Mouse (Mus musculus) midbrain, embryonic 15.5 days (tissue): ENCODE results near the gene Rnf111. TPM values are rescaled to one million over a fixed set of nuclear protein-coding genes. Genes with fewer than 3 reads are reported as not detected.
"Not testable (repeated sequence)": the region's sequence is repeated elsewhere in the genome, so short reads cannot be mapped to it uniquely, and the experiment has no call there.

Experiments used
- ATAC-seq: fragments of 200-750 bp; cut with Nextera tagmentation; replicated peaks from 2 replicates; pipeline ENCODE4 v1.8.0; 2017; ENCODE audit warnings: moderate TSS enrichment
- H3K27ac ChIP-seq: fragments of 300-500 bp; sonication (generic); 2 replicates; pipeline ENCODE4 v1.5.1; 2015; ENCODE audit warnings: mild to moderate bottlenecking, inconsistent platforms
- H3K27me3 ChIP-seq: fragments of 300-500 bp; sonication (generic); replicated peaks from 2 replicates; pipeline ENCODE4 v1.6.1; 2015; ENCODE audit warnings: inconsistent platforms
- H3K36me3 ChIP-seq: fragments of 300-500 bp; sonication (generic); replicated peaks from 2 replicates; pipeline ENCODE4 v1.6.1; 2015; ENCODE audit warnings: inconsistent platforms
- H3K4me1 ChIP-seq: fragments of 300-500 bp; sonication (generic); 2 replicates; pipeline ENCODE4 v1.6.1; 2015; ENCODE audit warnings: inconsistent platforms
- H3K4me2 ChIP-seq: fragments of 300-500 bp; sonication (generic); 2 replicates; pipeline ENCODE4 v1.6.1; 2015; ENCODE audit warnings: inconsistent platforms, mild to moderate bottlenecking, moderate library complexity
- H3K4me3 ChIP-seq: fragments of 300-500 bp; sonication (generic); 2 replicates; pipeline ENCODE4 v1.5.1; 2015; ENCODE audit warnings: mild to moderate bottlenecking, inconsistent platforms
- H3K9ac ChIP-seq: fragments of 300-500 bp; sonication (generic); 2 replicates; pipeline ENCODE4 v1.6.1; 2015; ENCODE audit warnings: mild to moderate bottlenecking, inconsistent platforms
- H3K9me3 ChIP-seq: fragments of 300-500 bp; sonication (generic); 2 replicates; pipeline ENCODE4 v1.6.1; 2016; ENCODE audit warnings: inconsistent platforms
- WGBS: fragments of 180-500 bp; shearing (Covaris S2); methylation state at CpG from one replicate; pipeline ENCODE4 v1.1.7; 2015; ENCODE audit warnings: mixed read lengths; 5-methylcytosine and 5-hydroxymethylcytosine counted together
- polyA plus RNA-seq: library from polyadenylated mRNA; unstranded; fragments of >200 nt; fragmentation: Nextera tagmentation; extraction: Ambion mirVana; gene quantifications from 2 replicates; pipeline ENCODE4 v1.2.1, GENCODE M21; 2015

The Rnf111 gene
- 36.9 and 38.3 TPM in 2 replicates for polyA plus RNA-seq

DNA sequence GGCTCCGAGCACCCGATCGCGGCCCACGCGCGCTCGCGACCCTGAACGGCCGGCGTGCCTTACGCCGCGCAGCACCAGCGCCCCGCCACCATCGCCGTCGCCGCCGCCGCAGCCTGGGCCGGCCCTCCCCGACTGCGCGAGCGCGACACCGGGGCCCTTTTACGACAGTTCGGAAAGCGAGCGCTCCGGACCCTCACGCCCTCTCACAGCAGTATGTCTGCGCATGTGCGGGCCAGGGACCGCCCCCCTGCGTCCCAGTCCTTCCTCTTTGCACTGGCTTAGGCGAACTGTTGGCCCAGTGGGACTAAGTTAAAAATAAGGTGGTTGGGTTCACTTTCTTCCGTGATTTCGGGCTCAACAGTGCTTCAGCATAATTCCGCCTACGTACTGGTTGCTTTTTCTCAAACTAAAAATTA lies at the start of gene Rnf111:
Rnf111 (minus strand) TSS at position 100 of the 416 bp plus-strand sequence.
- H3K4me2 ChIP-seq, result peak within 1 kb of the TSS; percentile 58
- H3K9ac ChIP-seq, result peak within 1 kb of the TSS; percentile 98
- no peaks in the 10 kb centered on the region for H3K9me3 ChIP-seq
- peak; percentile 97 for ATAC-seq
- H3K4me3 ChIP-seq, result peak within 1 kb of the TSS; percentile 99
- H3K36me3 ChIP-seq, result no peaks in the 10 kb centered on the region
- H3K4me1 ChIP-seq, result peaks cover 18% of the 10 kb centered on the region
- H3K27me3 ChIP-seq, result no peaks in the 10 kb centered on the region
- H3K27ac ChIP-seq, result peak within 1 kb of the TSS; percentile 99
- WGBS, result 1% methylated on average over 18 of the region's 45 CpGs

DNA sequence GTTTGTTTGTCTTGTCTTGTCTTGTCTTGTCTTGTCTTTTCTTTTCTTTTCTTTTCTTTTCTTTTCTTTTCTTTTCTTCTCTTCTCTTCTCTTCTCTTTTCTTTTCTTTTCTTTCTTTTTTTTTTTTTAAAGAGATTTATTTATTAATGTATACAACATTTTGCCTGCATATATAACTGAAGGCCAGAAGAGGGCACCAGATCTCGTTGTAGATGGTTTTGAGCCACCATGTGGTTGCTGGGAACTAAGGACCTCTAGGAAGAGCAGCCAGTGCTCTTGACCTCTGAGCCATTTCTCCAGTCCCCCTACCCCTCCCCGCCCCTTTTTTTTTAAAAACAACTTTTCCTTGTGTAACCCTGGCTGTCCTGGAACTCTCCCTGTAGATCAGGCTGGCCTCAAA lies 48.7 kb upstream of the Rnf111 start:
- not testable (repeated sequence) for H3K27ac ChIP-seq, H3K9me3 ChIP-seq, ATAC-seq, H3K4me3 ChIP-seq, H3K27me3 ChIP-seq, H3K4me2 ChIP-seq, H3K9ac ChIP-seq, H3K4me1 ChIP-seq
- 100% methylated on average over 2 of the region's 2 CpGs for WGBS
- peaks cover 15% of the 10 kb centered on the region for H3K36me3 ChIP-seq

DNA sequence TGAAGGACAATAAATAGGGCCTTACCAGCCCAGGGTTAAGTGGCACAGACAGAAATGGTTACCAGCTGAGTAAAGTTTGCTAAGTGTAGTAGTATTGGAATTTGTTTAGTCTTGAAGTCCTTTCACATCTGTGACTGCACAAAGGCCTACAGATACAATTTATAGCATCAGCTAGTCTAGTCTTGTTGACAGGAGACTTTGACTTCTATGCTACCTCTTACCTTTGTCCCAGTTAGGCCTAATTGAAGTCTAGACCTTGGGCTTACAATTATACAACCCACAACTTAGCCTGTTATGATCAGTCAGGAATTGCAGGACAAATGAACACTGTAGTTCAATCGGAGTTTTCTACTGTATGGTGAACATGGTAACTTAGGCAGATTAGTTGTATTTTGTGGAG lies 48.0 kb upstream of the Rnf111 start:
- WGBS, result 90% methylated on average over 1 of the region's 1 CpGs

DNA sequence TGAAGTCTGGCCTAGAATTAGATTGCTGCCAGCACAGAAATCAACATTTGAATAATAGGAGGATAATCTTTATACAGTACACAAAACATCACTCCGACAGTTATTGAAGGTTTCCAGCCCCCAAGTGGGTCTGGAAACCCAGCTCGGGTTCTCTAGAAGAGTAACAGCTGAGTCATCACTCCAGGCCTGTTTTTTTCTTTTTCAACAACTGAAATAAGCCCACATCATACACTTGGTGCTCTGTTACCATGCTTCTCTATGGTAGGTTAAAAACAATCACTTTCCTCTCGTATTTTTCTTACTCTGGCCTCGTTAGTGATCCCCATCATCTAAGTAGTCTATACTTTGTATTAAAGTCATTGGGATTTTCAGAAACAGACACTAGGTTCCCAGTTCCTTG lies 44.8 kb upstream of the Rnf111 start:
- no peak overlapping the region for H3K9ac ChIP-seq
- no peak overlapping the region for H3K27ac ChIP-seq
- peaks cover 12% of the 10 kb centered on the region for H3K36me3 ChIP-seq
- no peak for ATAC-seq
- no peak overlapping the region for H3K4me2 ChIP-seq
- H3K27me3 ChIP-seq, result no peaks in the 10 kb centered on the region
- no peak overlapping the region for H3K4me3 ChIP-seq
- no peaks in the 10 kb centered on the region for H3K9me3 ChIP-seq
- peaks cover 26% of the 10 kb centered on the region for H3K4me1 ChIP-seq
- WGBS, result 83% methylated on average over 4 of the region's 4 CpGs

More for the DNA sequence above, 48.0 kb upstream of the Rnf111 start:
- ATAC-seq, result no peak
- Histone ChIP-seq H3K27me3 (no peaks in the 10 kb centered on the region), H3K27ac (no peak overlapping the region), H3K9me3 (no peaks in the 10 kb centered on the region), H3K9ac (no peak overlapping the region), H3K4me3 (no peak overlapping the region), H3K36me3 (peaks cover 15% of the 10 kb centered on the region), H3K4me2 (no peak overlapping the region), H3K4me1 (peaks cover 13% of the 10 kb centered on the region; the same call in 1 of the 2 replicates)

DNA sequence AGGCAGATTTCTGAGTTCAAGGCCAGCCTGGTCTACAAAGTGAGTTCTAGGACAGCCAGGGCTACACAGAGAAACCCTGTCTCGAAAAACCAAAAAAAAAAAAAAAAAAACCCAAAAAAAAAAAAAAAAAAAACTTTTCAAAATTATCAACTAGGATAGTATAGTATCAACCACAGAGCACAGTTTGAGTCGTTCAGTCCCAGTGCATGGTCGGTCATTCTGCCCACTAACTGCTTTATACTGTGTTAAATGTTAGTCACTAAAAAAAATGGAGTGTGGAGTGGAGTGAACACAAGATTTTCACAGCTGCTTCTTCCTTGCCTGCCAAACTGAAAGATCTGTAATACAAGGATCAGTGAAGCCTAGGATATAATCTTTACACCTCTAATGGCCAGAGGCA lies 43.1 kb upstream of the Rnf111 start:
- H3K9me3 ChIP-seq, H3K27me3 ChIP-seq, ATAC-seq, H3K4me2 ChIP-seq, H3K9ac ChIP-seq, H3K4me3 ChIP-seq, H3K36me3 ChIP-seq, H3K27ac ChIP-seq: not testable (repeated sequence)
- peaks cover 30% of the 10 kb centered on the region for H3K4me1 ChIP-seq
- 88% methylated on average over 3 of the region's 3 CpGs for WGBS

DNA sequence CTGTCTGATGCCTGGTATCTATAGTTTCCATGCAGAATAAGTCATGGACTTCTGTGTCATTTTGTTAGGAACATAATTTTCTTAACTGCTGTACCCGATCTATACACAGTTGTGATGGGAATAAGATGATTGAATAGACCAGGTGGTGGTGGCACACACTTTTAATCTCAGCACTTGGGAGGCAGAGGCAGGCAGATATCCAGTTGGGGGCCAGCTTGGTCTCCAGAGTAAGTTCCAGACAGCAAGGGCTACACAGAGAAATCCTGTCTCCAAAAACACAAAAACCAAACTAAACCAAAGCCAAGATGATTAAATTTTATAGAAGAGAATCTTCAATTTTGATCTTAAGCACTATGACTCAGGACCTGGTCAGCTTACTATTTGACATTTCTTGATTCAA lies 41.3 kb upstream of the Rnf111 start:
- peaks cover 33% of the 10 kb centered on the region for H3K4me1 ChIP-seq
- WGBS, result 81% methylated on average over 1 of the region's 1 CpGs
- H3K27ac ChIP-seq, result no peak overlapping the region
- H3K4me2 ChIP-seq, result no peak overlapping the region
- H3K4me3 ChIP-seq, result no peak overlapping the region
- ATAC-seq, result no peak
- no peak overlapping the region for H3K9ac ChIP-seq
- H3K9me3 ChIP-seq, result no peaks in the 10 kb centered on the region
- no peaks in the 10 kb centered on the region for H3K27me3 ChIP-seq
- H3K36me3 ChIP-seq, result peaks cover 5% of the 10 kb centered on the region; the same call in 1 of the 2 replicates

DNA sequence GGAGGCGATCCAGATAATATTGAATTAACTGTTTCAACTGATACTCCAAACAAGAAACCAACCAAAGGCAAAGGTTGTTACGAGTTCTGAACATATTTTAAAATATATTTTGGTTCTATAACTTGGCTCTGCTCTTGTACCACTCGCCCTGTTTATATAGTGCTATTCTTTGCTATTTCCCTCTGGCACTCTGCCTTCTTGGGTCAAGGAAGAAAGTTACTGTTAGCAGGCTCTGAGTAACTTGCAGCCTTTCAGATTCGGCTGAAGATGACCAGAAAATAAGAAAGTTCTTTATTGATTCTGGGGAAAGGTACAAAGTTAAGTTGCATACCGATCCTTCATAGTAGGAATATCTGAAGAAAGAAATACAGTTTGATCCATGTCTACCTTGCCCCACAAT lies 40.5 kb upstream of the Rnf111 start:
- H3K4me3 ChIP-seq, result peak overlapping the region; percentile 90
- no peaks in the 10 kb centered on the region for H3K9me3 ChIP-seq
- H3K27me3 ChIP-seq, result no peaks in the 10 kb centered on the region
- ATAC-seq, result no peak
- H3K9ac ChIP-seq, result no peak overlapping the region
- peak overlapping the region; percentile 68 for H3K4me2 ChIP-seq
- H3K36me3 ChIP-seq, result peaks cover 5% of the 10 kb centered on the region; the same call in 1 of the 2 replicates
- H3K27ac ChIP-seq, result no peak overlapping the region
- H3K4me1 ChIP-seq, result peaks cover 33% of the 10 kb centered on the region
- 70% methylated on average over 5 of the region's 5 CpGs for WGBS

DNA sequence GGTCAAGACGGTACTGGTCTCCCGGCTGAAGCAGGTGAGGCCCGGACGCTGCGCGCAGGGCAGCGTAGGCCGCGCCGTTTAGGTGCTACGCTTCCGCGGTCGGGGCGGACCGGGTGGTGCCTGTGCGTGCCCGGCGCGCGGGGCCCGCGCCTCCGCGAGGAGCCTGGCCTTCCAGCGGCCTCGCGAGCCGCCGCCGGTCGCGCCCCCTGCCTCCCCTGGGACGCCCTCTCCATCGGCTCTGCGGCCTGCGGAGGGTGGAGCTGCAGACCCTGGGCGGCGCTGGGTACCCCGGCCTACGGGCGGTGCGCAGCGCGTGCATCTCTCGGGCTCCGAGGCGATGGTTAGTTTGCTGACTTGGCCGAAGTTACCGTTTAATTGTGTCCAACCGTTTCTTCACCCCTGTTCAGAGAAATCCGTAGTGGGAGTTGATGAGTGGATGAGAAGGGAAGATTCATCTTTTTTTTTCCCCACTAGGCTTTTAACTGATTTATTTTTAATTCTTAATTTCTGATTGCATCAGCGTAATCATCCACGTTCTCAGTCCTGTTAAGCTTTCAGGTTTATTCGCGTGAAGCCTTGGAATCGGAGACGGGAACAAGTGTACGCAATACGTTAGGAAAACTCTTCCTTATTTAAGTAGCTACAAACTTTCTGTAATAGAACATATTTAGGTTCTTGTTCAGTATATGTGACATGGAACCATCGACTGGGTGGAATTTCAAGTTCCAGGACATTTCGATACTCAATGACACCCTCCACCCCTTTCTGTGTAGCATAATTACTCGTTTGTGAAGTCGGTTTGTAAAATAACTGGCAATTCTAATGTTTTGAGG lies 39.7 kb upstream of the Rnf111 start:
- WGBS, result 1% methylated on average over 52 of the region's 64 CpGs
- H3K27ac ChIP-seq, result peak overlapping the region; percentile 99
- peak overlapping the region; percentile 68 for H3K4me2 ChIP-seq
- peak overlapping the region; percentile 90 for H3K4me3 ChIP-seq
- H3K9ac ChIP-seq, result peak overlapping the region; percentile 82
- H3K4me1 ChIP-seq, result peaks cover 33% of the 10 kb centered on the region
- H3K36me3 ChIP-seq, result peaks cover 1% of the 10 kb centered on the region; the same call in 1 of the 2 replicates
- H3K27me3 ChIP-seq, result no peaks in the 10 kb centered on the region
- peak; percentile 77 for ATAC-seq
- no peaks in the 10 kb centered on the region for H3K9me3 ChIP-seq

DNA sequence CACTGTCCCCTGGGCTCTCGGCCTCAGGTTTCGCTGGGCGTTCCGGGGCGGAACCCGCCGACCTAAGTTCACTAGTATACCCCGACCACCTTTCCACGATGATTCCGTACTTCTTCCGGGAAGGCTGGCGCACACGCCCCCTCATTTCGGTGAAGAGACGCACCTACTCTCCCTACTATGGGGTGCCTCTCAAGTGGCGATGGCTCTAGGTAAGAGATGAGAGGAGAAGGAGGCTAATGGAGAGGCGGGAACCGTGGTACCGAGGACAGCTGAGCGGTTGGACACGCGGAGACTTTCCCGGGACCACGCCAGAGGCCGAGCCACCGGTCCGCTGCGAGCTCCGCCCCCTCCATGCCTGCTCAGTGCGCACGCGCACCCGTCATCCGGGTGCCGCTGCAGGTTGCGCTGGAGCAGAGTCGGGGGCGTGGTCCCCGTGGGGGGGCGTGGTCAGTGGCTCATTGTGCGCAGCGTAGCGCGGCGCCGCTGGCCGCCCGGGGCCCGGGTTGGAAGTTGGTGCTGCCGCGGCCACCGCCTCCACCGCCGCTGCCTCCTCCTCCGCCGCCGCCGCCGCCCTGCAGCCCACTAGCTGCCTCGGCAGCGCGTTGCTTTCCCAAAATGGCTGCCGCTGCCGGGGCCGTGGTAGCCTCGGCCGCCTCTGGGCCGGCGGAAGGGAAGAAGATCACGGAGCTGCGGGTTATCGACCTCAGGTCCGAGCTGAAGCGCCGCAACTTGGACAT lies 38.9 kb upstream of the Rnf111 start, which contains the start of gene Sltm:
Sltm (plus strand) TSS at position 450 of the 737 bp plus-strand sequence.
- Histone ChIP-seq H3K4me3 (peak within 1 kb of the TSS; percentile 90), H3K36me3 (no peaks in the 10 kb centered on the region), H3K27ac (peak within 1 kb of the TSS; percentile 99), H3K9me3 (no peaks in the 10 kb centered on the region), H3K27me3 (no peaks in the 10 kb centered on the region), H3K9ac (peak within 1 kb of the TSS; percentile 82), H3K4me1 (peaks cover 28% of the 10 kb centered on the region), H3K4me2 (peak within 1 kb of the TSS; percentile 75)
- under 1% methylated on average over 73 of the region's 75 CpGs for WGBS
- ATAC-seq, result peak; percentile 97

DNA sequence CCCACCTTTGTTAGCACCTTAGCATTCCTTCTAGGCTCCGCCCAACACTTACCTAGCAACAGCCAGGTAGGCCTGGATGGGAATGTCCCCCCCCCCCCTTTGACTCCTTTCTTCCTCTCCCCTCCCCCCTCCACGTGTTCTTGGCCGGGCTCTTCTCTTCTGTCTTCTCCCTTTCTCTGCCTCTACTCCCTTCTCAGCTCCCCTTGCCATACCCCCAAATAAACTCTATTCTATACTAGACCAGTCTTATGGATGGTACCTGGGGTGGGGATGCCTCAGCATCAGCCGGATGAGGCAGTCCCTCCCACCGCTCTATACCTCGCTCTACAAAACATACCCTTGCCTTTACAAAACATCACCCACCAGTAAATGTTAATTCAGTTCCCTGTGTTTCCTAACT lies 38.1 kb upstream of the Rnf111 start:
- peaks cover 21% of the 10 kb centered on the region for H3K4me1 ChIP-seq
- H3K9ac ChIP-seq, result peak overlapping the region; percentile 82
- H3K4me2 ChIP-seq, result peak overlapping the region; percentile 75
- H3K4me3 ChIP-seq, result peak overlapping the region; percentile 90
- 8% methylated on average over 6 of the region's 6 CpGs for WGBS
- no peak overlapping the region for H3K27ac ChIP-seq
- H3K27me3 ChIP-seq, result no peaks in the 10 kb centered on the region
- no peak for ATAC-seq
- no peaks in the 10 kb centered on the region for H3K9me3 ChIP-seq
- H3K36me3 ChIP-seq, result no peaks in the 10 kb centered on the region

DNA sequence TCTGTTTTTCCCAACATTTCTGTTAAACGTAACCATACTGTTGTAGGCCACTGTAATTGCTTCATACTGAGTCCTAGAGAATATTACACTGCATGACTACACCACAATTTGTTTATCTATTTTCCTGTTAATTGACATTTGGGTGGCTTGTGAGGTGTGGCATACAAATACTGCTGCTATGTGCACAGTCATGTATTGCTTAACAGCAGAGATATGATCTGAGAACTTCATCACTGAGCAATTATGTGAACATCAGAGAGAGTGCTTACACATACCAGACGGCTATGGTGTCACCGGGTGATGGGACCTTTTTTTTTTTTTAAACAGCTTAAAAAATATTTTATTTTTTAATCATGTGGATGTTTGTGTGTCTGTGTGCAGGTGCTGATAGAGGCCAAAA lies 29.8 kb upstream of the Rnf111 start:
- WGBS, result 84% methylated on average over 3 of the region's 3 CpGs
- Histone ChIP-seq H3K4me2 (no peak overlapping the region), H3K4me3 (no peak overlapping the region), H3K9me3 (no peaks in the 10 kb centered on the region), H3K9ac (no peak overlapping the region), H3K4me1 (no peaks in the 10 kb centered on the region), H3K27ac (no peak overlapping the region), H3K27me3 (no peaks in the 10 kb centered on the region), H3K36me3 (no peaks in the 10 kb centered on the region)
- ATAC-seq, result no peak

DNA sequence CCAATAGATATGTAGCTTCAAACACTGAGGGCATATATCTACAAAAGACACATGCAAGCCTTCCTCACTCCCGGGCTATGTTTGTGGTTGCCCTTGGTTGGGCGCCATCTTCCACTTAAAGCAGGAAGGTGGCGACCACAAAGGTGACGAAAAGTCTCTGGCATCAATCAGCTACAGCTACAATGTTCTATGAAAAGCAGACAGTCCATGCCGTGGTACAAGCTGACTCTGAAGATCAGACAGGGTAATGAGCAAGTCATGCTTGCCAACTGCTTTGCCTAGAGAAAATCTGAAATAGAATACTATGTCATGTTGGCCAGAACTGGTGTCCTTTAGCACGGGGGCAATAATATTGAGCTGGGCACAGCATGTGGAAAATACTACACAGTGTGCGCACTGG lies 20.8 kb upstream of the Rnf111 start:
- ATAC-seq, result no peak
- Histone ChIP-seq H3K4me2 (no peak overlapping the region), H3K4me3 (no peak overlapping the region), H3K9ac (no peak overlapping the region), H3K27ac (no peak overlapping the region), H3K27me3 (no peaks in the 10 kb centered on the region), H3K4me1 (no peaks in the 10 kb centered on the region), H3K36me3 (no peaks in the 10 kb centered on the region), H3K9me3 (no peaks in the 10 kb centered on the region)
- 89% methylated on average over 7 of the region's 7 CpGs for WGBS
